Mouse (Mus musculus): ENCODE measurements around the gene Csnk2a2. TPM values are rescaled to one million over a fixed set of nuclear protein-coding genes. Genes with fewer than 3 reads are reported as not detected.

Gene Csnk2a2
- total RNA-seq, 2 experiments from 2014 or later: 21.5 to 21.9 TPM

GRCm38 (mm10) chr8:95488698-95489332, 1.0 kb downstream of the Csnk2a2 start:
- intact Hi-C loops (cut with DNase I): no loop called here
- peak; percentile 79 to 82 for DNase-seq

- intact Hi-C loops (cut with DNase I): no loop called here
- no peak for DNase-seq
These were observed 1.8 kb downstream of the Csnk2a2 start for GRCm38 (mm10) chr8:95487800-95488697.

- intact Hi-C loops (cut with DNase I): no loop called here
- no peak for DNase-seq
These were observed 19.8 kb downstream of the Csnk2a2 start for GRCm38 (mm10) chr8:95470008-95470407.

- intact Hi-C loops (cut with DNase I): no loop called here
- DNase-seq: no peak
These were observed 20.8 kb downstream of the Csnk2a2 start for GRCm38 (mm10) chr8:95468995-95469394.

GRCm38 (mm10) chr8:95466543-95466942, 23.3 kb downstream of the Csnk2a2 start:
- no peak for DNase-seq
- intact Hi-C loops (cut with DNase I): no loop called here

- intact Hi-C loops (cut with DNase I): loop anchor here (5.0 kb wide), 1 partner anchor 105 kb away; no protein-coding TSS in a partner anchor
- DNase-seq: no peak
These were observed 37.3 kb downstream of the Csnk2a2 start for GRCm38 (mm10) chr8:95452518-95452917.

GRCm38 (mm10) chr8:95450271-95450670, 39.6 kb downstream of the Csnk2a2 start:
- intact Hi-C loops (cut with DNase I): loop anchor here (5.0 kb wide), 1 partner anchor 103 kb away; no protein-coding TSS in a partner anchor
- no peak for DNase-seq

- DNase-seq: no peak
- intact Hi-C loops (cut with DNase I): no loop called here
These were observed 42.2 kb downstream of the Csnk2a2 start for GRCm38 (mm10) chr8:95447661-95448060.

GRCm38 (mm10) chr8:95445042-95445441, 44.8 kb downstream of the Csnk2a2 start:
- intact Hi-C loops (cut with DNase I): no loop called here
- DNase-seq: no peak

- DNase-seq: no peak
- intact Hi-C loops (cut with DNase I): no loop called here
These were observed 48.3 kb downstream of the Csnk2a2 start for GRCm38 (mm10) chr8:95441491-95442039.

- DNase-seq: no peak
- intact Hi-C loops (cut with DNase I): no loop called here
These were observed 49.6 kb downstream of the Csnk2a2 start for GRCm38 (mm10) chr8:95440168-95440709.

- intact Hi-C loops (cut with DNase I): no loop called here
These were observed 50.4 kb downstream of the Csnk2a2 start for GRCm38 (mm10) chr8:95439421-95439820.

GRCm38 (mm10) chr8:95437341-95437992, 52.4 kb downstream of the Csnk2a2 start:
- intact Hi-C loops (cut with DNase I): no loop called here
- no peak for DNase-seq

More at GRCm38 (mm10) chr8:95439421-95439820, 50.4 kb downstream of the Csnk2a2 start:
- no peak for DNase-seq

- intact Hi-C loops (cut with DNase I): loop anchor here (2.0 kb wide), 1 partner anchor 83 kb away; the partner anchor contains the start of gene Mmp15
- DNase-seq: no peak
These were observed 53.9 kb downstream of the Csnk2a2 start for GRCm38 (mm10) chr8:95435930-95436329.

GRCm38 (mm10) chr8:95435471-95435870, 54.4 kb downstream of the Csnk2a2 start:
- intact Hi-C loops (cut with DNase I): loop anchor here (2.0 kb wide), 1 partner anchor 83 kb away; the partner anchor contains the start of gene Mmp15
- DNase-seq: no peak

GRCm38 (mm10) chr8:95434686-95435439, 55.0 kb downstream of the Csnk2a2 start, which contains the start of gene Cfap20:
Gene Cfap20 (minus strand): TSS chr8:95434869.
- DNase-seq: peak; percentile 99
- intact Hi-C loops (cut with DNase I): loop anchor here (2.0 kb wide), 1 partner anchor 82 kb away; the partner anchor contains the start of gene Mmp15

GRCm38 (mm10) chr8:95434233-95434632, 55.6 kb downstream of the Csnk2a2 start:
- intact Hi-C loops (cut with DNase I): loop anchor here (2.0 kb wide), 1 partner anchor 81 kb away; the partner anchor contains the start of gene Mmp15
- peak in 1 of 2 experiments; percentile 15 for DNase-seq

- DNase-seq: no peak
- intact Hi-C loops (cut with DNase I): no loop called here
These were observed 56.7 kb downstream of the Csnk2a2 start for GRCm38 (mm10) chr8:95433124-95433523.

- DNase-seq: no peak
- intact Hi-C loops (cut with DNase I): no loop called here
These were observed 57.4 kb downstream of the Csnk2a2 start for GRCm38 (mm10) chr8:95432471-95432870.

All from gastrocnemius, postnatal 36 days (tissue).